Mouse (Mus musculus): ENCODE results near the gene Cat.

Gene Cat

GRCm38 (mm10) chr2:103484617-103485401, at the start of gene Cat:
Cat (minus strand) TSS chr2:103485160.
- in situ Hi-C loops (cut with MboI; ENCODE audit: low sequenced_read_pairs) = no loop called here

DNA sequence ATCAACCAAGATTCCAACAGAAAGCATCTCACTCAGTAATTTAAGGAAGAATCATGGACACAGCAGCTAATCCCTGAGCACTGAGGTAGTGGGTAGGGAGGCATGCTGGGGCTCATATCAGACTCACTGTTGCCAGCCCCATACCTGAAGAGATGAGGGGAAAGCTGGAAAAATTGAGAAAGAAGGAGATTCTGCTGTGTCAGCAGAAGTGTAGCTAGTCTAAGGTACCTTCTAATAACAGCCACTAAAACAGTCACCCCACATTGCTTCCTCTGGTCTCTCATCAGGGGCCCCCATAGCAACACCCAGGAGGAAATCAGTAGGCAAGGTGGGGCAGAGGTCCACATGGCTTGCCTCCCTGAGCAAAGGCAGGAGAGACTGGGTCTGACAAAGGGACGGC, 40.6 kb upstream of the Cat start:
- in situ Hi-C loops (cut with MboI; ENCODE audit: low sequenced_read_pairs) = no loop called here

- in situ Hi-C loops (cut with MboI; ENCODE audit: low sequenced_read_pairs) = no loop called here
These were observed 31.5 kb upstream of the Cat start for GRCm38 (mm10) chr2:103516472-103516871.

- in situ Hi-C loops (cut with MboI; ENCODE audit: low sequenced_read_pairs) = no loop called here
These were observed 30.7 kb upstream of the Cat start for GRCm38 (mm10) chr2:103515513-103516180.

DNA sequence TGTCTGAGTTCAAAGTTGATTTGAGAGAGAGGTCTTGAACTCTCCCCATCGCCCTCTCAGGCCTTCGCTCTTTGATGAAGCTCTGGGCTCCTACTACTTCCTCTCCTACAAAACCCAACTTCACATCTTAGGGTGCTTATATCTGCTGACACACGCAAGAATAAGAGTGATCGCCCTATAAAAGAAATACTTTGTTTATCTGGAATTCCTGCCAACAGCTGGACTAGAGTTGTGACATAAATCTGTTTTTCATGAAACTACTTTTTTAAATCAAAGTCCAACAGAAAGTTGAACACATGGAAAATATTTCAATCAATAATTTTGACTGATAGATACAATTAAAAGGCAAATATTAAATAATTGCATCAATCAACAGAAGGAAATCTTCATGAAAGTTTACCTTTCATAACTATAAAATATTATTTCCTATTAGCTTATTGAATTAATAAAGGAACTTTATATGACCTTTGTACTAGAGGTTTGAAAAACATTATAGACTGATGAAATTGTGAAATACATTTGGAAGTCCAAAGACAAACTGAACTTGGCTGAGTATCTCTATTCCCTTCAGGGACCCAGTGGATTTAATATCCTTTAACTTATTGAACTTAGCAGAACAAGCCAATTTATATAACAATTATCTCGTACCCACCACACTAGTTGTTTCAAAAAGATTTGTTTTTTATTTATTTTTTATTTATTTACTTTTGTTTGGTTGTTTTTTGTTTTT, 27.3 kb upstream of the Cat start:
- in situ Hi-C loops (cut with MboI; ENCODE audit: low sequenced_read_pairs) = no loop called here

DNA sequence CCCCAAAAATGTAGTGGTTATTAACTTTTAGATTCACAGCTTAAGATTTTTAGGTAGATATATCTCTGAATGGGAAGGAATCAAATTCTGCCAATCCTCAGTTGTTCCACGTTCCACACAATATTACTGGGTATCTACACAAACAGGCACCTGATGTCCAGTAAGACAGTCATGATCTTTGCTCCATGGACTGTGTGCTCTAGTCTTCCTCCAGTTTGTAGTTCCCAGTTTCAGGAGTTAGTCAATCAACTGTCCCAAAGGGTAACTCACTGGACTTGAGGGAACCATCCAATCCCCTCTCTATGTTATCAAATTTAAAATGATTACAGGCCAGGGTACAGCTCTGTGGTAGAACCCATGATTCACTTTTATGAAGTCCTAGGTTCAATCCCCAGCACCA, 26.7 kb upstream of the Cat start:
- in situ Hi-C loops (cut with MboI; ENCODE audit: low sequenced_read_pairs) = no loop called here

DNA sequence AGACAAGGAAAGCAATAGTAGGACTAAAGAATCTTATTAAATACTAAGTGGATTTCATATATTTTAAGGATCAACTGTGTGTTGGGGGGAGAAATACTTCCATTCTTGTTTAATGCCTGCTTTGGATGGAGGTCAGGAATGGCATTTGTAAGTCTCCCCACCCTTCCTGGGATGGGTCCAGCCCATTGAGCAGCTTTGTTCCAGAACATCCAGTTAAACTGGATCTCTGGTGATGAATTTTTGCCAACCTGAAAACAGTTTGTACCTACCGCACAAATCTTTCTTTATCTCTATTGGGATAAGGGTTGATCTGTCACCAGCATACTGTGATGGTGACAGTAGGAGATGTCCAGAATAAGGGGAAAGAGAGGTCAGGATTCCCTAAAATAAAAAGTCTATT, 26.1 kb upstream of the Cat start:
- in situ Hi-C loops (cut with MboI; ENCODE audit: low sequenced_read_pairs) = no loop called here

- in situ Hi-C loops (cut with MboI; ENCODE audit: low sequenced_read_pairs) = no loop called here
These were observed 22.7 kb upstream of the Cat start for GRCm38 (mm10) chr2:103507651-103508050.

GRCm38 (mm10) chr2:103505956-103506355, 21.0 kb upstream of the Cat start:
- in situ Hi-C loops (cut with MboI; ENCODE audit: low sequenced_read_pairs) = no loop called here

DNA sequence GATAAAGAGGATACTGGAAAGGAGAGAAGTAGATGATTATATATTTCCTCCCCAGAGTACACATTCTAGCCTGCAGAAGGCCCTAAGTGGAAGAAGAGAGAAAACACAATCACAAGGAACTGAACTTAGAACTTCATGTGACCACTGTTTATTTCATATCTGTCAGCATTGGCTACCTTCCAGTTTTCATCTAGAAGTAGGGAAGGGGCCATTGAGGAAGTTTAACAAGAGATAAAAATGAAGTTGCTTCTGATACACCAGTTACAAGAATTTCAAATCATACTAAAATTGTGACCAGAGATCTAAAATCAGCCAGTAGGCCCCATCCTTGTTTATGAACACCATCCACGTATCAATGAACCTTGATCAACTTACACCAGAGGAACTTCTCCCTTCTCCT, 19.5 kb upstream of the Cat start:
- in situ Hi-C loops (cut with MboI; ENCODE audit: low sequenced_read_pairs) = no loop called here

GRCm38 (mm10) chr2:103500769-103501168, 15.8 kb upstream of the Cat start:
- in situ Hi-C loops (cut with MboI; ENCODE audit: low sequenced_read_pairs) = no loop called here

- in situ Hi-C loops (cut with MboI; ENCODE audit: low sequenced_read_pairs) = no loop called here
These were observed 10.9 kb upstream of the Cat start for GRCm38 (mm10) chr2:103495633-103496418.

GRCm38 (mm10) chr2:103493827-103494226, 8.9 kb upstream of the Cat start:
- in situ Hi-C loops (cut with MboI; ENCODE audit: low sequenced_read_pairs) = no loop called here

DNA sequence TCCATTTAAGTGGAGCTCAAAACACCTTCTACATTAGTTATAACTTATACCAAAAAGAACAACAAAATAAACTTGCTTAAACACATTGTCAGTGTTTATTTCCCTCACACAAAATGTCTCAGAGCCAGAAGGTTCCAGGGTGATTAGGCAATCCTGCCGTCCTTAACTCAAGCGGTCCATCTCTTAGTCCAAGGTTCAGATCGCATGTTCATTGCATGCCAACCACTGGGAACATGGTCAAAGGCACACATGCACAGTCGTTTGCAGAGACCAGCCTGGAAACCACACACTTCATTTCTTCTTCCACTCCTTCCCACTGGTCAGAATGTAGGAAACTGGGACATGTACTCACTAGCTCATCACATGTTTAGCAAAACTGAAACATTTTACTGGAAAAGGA, 7.6 kb upstream of the Cat start:
- in situ Hi-C loops (cut with MboI; ENCODE audit: low sequenced_read_pairs) = no loop called here

- in situ Hi-C loops (cut with MboI; ENCODE audit: low sequenced_read_pairs) = no loop called here
These were observed 907 bp downstream of the Cat start for GRCm38 (mm10) chr2:103483986-103484520.

DNA sequence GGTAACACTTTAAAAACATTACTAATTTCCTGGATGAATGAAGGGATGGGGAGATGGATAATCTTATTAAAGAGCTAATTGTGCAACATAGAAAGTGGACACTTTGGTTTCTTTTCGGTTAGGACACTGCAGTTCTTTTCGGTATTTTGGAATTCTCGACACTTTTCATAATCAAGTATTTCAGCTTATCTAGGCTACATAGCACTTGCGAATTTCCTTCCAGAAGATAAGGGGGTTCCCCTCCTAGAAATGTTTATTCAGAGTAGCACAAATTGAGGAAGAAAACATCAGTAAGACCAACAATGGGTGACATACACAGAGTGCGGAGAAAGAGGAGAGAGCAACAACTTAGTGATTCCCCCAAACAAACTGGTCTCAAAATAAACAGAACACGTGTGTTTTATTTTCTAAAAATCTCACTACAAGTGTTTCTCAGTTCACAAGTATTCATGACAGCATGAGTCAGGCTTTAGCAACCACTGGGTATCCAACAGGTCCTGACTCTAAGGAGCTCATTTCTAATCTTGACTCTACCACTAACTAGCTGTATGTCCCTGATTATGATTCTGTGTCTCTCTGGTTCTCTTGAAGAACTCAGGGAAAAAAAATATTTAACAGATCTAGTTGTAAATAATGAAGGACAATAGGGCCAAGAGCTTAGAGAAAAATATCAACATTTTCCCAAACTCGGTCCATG, 1.5 kb downstream of the Cat start:
- in situ Hi-C loops (cut with MboI; ENCODE audit: low sequenced_read_pairs) = no loop called here

DNA sequence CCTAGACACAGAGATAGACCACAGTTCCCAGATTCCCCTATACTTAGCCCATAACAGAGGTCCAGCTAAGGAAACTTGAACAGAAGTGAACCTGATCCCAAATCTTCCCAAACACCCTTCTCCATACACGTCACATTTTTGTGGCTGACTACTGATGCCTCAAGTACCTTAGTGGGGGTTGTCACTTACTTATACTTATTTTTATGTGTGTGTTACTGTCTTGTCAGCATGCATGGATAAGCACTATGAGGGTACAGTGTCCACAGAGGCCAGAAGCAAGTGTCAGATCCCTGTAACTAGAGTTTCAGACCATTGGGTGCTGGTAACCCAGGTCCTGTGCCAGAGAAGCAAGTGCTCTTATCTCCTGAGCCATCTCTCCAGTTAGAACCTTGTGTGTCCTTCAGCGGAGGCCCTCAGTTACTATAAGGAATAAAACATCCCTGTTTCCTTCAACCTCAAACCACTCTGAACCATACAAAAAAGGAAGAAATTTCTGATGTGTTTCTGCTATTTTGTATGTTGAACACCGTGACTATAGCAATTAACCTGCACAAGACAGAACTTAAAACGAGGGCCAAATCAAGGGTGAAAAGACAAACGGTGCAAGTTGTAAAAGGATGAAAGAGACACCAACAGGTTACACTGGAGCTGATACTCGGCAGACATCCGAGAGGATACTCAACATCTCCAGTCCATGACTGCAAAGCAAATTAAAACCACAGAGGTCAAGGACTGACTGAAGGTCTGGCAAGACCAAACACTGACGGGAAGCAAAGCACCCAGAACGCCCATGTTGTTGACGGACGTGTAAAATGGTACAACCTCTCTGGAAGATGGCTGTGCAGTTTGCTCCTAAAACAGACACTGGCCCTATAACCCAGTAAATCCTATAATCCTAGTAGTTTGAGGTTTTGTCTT, 3.4 kb downstream of the Cat start:
- in situ Hi-C loops (cut with MboI; ENCODE audit: low sequenced_read_pairs) = no loop called here

- in situ Hi-C loops (cut with MboI; ENCODE audit: low sequenced_read_pairs) = no loop called here
These were observed 4.1 kb downstream of the Cat start for GRCm38 (mm10) chr2:103480871-103481270.

DNA sequence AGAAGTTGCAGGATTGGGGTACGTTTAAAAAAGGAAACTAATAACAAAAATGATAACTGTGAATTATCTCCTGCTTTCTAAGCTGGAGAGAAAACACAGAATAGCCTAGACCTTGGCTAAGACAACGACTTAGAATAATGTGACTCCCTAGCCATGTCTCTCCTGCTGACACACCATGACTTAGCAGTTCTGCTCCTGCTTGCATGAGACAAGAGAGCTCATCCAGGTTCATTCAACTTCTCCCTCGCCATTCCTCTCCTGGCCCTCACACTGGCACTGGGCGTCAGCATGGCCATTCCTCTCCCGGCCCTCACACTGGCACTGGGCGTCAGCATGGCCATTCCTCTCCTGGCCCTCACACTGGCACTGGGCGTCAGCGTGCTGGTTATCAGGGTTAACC, 4.7 kb downstream of the Cat start:
- in situ Hi-C loops (cut with MboI; ENCODE audit: low sequenced_read_pairs) = no loop called here

Data from CH12F3 (cell line).